Comparison of ENCODE assay signal across 17 mouse cellular contexts in genomic region chr6:137740972-137741371, GRCm38 (mm10).
"Had no signal": no experiment of that assay in that cellular context is flagged by ENCODE, and none has a peak within 500 bp of the region (broad histone marks: within the 10 kb centered on the region; RNA-seq: fewer than 3 reads in every experiment).

No protein-coding gene starts in this region.

- H3K9me3 ChIP-seq: intestine, embryonic 15.5 days; kidney, embryonic 15.5 days; limb, embryonic 13.5 days; midbrain, embryonic 10.5 days; neural tube, embryonic 15.5 days had no signal

- DNase-seq: kidney, adult 2 months; kidney, postnatal 14 days; left cerebral cortex, postnatal 4 days; lung, adult 18-20 months; midbrain, embryonic 14.5 days; right cerebral cortex, adult 18-20 months; right cerebral cortex, postnatal 25 days; thymus, adult 18-20 months; thymus, postnatal 14 days had no signal

- H3K9ac ChIP-seq: intestine, embryonic 15.5 days; kidney, embryonic 15.5 days; limb, embryonic 13.5 days; neural tube, embryonic 15.5 days had no signal

- H3K27ac ChIP-seq: intestine, embryonic 15.5 days; kidney, embryonic 15.5 days; layer of hippocampus, adult 2 months; left cerebral cortex, adult 2 months; limb, embryonic 13.5 days; midbrain, embryonic 10.5 days; neural tube, embryonic 15.5 days had no signal

- H3K4me2 ChIP-seq: intestine, embryonic 15.5 days; kidney, embryonic 15.5 days; limb, embryonic 13.5 days; neural tube, embryonic 15.5 days had no signal

- H3K4me3 ChIP-seq: intestine, embryonic 15.5 days; kidney, embryonic 15.5 days; layer of hippocampus, adult 2 months; left cerebral cortex, adult 2 months; limb, embryonic 13.5 days; midbrain, embryonic 10.5 days; myocyte; neural tube, embryonic 15.5 days had no signal

- ATAC-seq: intestine, embryonic 15.5 days had no signal

- H3K27me3 ChIP-seq: intestine, embryonic 15.5 days; kidney, embryonic 15.5 days; limb, embryonic 13.5 days; neural tube, embryonic 15.5 days had no signal
